Mouse (Mus musculus) brain, adult 2 months (tissue): ENCODE results near the gene Col11a2.

ENCODE experiments used
- DNase-seq: peaks from one replicate; pipeline ENCODE4 v3.0.0; 2011; ENCODE audit warnings: low read depth, low spot score

Gene Col11a2

DNA sequence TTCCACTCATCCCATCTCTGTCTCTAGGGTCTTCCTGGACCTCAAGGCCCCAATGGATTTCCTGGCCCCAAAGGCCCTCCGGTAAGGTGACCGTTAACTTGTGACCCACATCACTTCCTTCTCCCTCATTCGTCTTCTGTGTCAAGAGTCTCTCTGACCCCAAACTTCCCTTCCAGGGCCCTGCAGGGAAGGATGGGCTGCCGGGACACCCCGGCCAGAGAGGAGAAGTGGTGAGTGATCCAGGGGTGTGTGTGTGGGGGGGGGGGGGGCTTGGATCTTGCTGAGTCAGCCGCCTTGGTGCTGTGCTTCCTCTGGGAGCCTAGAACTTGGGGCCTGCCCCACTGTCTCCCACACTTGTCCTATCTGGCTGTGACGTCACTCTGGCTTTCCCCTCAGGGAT is 18.0 kb downstream of the Col11a2 start:
- no peak for DNase-seq

DNA sequence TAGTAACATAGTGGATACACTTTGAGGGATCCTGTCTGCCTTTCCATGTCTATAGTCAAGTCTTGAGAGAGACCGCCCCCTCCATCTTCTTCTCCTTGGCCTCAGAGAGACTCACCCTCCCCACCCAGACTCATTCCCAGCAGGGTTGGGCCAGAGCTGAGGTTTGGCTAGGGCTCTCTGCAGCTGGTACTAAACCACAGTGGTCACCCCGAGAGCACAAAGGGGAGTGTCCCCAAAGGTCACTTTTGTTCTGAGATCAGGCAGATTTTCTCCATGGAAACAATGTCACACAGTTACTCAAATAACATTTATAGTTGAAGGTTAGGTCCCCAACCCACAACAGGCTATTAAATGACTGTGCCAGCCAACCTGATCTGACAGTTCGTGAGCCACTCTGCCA is 29.6 kb downstream of the Col11a2 start:
- DNase-seq, result peak; percentile 8

DNA sequence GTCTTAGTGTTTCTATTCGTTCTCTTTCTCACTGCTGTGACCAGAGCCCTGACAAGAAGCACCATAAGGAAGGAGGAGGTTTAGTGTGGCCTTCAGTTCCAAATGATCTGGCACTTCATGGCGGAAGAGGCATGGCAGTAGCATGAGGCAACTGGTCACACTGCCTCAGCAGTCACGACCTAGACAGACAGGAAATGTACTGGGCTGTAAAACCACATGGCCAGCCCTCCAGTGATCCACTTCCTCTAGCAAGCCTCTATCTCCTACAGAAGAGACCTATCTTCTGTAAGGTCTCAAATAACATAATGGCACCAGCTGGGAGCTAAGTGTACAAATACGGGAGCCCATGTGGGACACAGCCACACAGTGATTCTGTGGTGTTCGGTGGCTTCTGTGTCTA is 32.9 kb downstream of the Col11a2 start:
- no peak for DNase-seq

DNA sequence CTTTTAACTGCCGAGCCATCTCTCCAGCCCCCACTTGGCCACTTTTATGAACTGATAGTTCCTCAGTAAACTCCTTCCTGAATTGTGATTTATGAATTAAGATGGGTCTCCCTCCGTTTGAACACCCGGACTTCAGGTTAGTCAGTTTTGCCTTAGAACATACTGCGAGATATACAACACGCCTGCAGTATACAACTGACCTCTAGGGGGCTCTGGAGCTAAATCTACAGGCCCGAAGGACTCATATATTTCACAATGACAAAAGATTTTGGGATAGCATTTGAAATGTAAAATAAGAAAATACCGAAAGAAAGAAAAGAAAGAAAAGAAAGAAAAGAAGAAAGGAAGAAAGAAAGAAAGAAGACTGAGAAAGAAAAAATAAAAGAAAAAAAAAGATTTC is 36.0 kb downstream of the Col11a2 start:
- peak; percentile 68 for DNase-seq

DNA sequence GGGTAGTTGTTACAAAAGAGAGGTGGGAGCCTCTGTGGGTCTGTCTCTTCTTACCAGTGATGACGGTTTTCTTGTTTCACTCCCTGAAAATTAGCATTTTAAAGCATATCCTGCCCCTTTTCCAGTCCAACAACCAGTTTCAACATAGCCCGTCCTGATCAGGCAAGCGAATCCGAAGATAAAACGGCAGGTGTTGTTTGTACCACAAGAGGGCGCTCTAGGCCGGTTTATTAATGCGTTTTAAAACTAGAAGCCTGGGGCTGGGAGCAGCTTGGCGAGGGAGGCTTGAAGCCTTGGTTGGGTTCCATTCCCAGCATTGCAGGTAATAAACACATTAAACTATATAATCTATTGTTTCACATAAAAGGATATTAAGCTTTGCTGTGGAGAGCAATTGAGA is 38.3 kb downstream of the Col11a2 start:
- peak; percentile 83 for DNase-seq

DNA sequence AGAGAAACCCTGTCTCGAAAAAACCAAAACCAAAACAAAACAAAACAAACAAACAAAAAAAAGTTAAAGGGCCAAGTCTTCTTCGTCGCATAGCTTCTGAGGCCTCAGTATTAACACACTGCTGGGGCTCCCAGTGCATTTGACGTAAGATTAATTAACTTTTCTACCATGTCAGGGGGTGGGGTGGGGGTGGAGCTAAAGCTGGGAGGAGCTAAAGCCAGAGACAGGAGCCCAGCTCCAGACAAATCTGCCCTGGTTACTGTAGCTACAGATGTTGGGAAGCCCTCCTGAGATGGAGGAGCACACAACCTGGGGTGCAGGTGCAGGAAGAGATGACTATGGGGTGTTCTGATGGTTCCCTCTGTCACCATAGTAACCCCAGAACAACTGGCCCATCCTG is 38.9 kb downstream of the Col11a2 start:
- no peak for DNase-seq

DNA sequence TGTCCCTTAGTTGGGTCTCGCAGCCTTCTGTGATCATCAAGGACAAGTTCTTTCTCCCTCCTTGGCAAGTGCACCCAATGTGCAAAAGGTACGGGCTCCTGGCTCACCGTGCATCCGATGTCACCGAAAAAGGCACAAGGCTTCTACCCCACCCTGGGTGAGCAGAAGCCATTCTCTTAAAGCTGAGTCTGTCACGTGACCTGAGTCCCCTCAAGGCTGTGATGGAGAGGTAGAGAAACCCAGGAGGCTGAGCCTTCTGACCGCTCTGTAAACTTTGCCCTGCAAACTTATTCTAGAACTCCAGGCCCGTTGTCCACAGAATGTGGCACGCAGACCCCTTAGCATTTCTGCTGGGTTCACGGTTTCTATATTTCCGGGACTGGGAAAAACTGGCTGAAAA is 39.8 kb downstream of the Col11a2 start:
- DNase-seq, result no peak

DNA sequence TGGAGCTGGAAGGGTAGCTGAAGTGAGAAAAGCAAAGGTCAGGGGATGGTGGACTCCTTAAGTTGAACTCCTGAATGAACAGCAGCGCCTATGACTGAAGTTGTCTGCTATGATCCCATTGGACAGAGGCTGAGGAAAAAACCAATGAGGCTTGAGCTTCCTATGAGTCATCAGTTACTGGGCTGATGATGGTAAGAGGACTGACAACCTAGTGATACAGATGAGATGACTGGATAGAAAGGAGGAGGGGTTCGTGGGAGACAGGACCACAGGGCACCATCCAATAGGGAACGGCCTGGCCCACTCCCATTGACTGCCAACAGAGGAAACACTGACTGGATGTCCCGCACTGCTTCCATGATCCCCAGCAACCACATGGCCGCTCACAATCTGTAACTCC is 40.4 kb downstream of the Col11a2 start:
- DNase-seq, result peak; percentile 91

DNA sequence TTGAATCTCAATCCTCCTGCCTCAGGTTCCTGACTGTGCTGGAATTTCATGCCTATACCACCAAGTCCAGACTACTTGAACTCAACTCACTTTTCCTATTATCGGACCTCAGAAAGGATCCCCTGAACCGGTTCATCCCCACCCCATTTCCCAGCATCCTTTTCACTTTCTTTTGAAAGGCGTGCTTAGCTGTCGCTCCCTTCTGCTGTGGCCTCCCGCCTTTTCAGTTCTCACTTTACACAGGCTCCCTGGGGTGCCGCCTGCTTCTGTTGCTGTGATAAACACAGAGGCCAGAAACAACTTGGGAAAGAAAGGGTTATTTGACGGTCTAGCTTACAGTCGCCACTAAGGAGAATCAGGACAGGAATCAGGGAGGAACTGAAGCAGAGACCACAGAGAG is 43.9 kb downstream of the Col11a2 start:
- no peak for DNase-seq

DNA sequence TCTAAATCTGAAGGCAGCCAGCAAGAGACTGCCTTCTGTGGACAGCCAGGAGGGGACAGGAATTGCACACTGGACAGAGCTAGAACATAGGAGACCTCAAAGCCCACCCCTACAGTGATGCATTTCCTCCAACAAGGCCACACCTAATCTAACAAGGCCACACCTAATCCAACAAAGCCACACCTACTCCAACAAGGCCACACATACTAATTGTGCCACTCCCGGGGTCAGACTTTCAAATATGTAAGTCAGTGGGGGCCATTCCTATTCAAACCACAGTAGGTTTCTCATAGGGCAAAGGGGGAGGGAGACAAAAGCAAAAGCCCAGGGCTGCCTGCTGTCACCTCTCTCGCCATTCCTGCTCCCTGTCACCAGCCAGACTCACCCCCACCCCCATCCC is 48.1 kb downstream of the Col11a2 start:
- DNase-seq, result no peak

DNA sequence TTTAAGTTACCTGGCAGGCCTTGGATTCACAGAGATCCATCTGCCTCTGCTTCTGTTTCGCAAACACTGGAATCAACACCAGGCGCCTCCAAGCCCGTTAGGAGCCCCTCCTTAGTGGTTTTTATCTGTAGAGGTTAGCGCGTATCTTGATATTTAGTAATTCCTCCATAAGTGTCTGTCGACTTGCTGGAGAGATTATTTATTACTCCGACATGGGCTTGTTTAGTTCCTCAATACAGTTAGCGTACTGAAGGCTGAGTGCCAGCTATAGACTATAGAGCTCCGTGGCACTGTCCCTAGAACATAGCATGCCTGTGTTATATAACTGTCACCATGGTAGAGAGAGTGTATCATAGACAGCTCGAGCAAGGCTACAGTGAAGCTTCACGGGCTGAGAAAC is 48.9 kb downstream of the Col11a2 start:
- DNase-seq, result no peak

DNA sequence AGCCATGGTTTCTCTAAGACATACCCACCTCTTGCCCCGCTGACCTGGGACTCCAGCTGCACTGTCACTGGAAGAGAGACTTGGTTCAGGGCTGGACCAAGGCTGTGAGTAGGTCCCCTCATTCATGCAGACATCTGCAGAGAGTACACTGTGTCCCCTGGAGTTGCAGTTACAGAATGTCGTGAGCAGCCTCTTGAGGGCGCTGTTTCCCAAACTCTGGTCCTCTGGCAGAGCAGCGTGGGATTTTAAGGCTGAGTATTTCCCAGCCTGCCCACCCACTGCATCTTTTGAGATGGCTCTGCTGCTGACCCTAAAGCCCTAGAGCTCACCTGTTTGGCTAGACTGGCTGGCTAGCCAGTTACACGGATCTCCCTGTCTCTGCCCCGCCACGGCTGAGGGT is 51.7 kb downstream of the Col11a2 start:
- DNase-seq, result peak; percentile 20

DNA sequence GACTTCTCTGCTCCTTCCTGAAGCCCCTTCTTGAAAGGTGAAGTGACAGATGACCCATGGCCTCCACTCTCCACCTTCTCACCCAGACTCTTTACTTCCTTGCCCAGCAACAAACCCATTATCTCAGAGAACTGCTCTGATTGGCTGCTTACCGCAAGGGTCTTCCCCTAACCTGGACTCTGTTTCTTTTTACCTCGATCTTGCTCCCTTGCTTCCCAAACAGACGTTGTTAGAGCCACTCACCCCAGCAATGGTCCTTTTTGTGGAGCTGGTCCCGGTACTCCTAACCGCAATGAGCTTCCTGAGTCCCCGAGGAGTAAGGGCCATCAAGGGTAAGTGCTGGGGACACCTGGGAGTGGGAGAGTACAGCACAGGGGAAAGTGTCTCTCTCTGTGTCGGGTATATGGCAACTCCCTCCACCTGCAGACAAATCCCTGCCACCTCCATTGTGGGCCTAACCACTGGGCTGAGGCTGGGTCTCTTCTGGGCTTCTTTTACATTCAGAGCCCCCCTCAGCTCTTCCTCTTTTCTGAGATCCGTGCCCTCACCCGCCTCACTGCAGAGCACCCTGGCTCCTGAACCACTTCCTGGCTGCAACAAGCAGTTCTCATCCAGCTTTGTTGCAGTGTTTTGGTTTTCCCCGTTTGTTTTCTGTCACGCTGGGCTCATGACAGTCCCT is 53.1 kb downstream of the Col11a2 start, which contains the start of gene H2-Oa:
H2-Oa (plus strand) TSS at position 144 of the 679 bp plus-strand sequence.
- no peak for DNase-seq

DNA sequence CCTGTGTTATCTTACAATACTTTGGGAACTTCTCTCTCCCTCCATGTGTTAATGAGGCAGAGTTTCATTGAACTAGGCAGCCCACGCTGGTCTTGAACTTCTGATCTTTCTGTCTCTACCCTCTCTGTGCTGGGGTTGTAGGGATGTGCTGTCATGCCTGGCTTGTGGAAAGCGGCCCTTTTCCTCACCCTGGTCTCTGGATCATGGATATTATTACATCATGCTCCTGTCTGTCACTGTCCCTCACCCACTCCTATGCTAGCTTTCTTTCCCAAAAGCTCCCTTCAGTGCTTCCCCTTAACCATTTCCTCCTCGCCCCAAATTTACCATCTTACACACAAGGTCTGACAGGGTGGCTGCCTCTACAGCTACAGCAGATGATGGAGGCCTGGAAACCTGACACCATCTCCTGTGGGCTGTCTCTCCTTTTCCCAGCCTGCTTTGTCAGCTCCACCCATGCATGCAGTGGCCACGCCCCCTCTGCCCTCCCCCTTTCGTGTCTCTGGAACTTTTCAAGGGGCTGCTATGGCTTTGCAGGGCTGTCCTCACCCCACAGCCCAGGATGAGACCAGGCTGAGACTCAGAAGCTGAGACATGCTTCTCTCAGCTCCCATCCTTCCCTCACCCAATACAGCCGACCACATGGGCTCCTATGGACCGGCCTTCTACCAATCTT is 54.1 kb downstream of the Col11a2 start:
- no peak for DNase-seq

DNA sequence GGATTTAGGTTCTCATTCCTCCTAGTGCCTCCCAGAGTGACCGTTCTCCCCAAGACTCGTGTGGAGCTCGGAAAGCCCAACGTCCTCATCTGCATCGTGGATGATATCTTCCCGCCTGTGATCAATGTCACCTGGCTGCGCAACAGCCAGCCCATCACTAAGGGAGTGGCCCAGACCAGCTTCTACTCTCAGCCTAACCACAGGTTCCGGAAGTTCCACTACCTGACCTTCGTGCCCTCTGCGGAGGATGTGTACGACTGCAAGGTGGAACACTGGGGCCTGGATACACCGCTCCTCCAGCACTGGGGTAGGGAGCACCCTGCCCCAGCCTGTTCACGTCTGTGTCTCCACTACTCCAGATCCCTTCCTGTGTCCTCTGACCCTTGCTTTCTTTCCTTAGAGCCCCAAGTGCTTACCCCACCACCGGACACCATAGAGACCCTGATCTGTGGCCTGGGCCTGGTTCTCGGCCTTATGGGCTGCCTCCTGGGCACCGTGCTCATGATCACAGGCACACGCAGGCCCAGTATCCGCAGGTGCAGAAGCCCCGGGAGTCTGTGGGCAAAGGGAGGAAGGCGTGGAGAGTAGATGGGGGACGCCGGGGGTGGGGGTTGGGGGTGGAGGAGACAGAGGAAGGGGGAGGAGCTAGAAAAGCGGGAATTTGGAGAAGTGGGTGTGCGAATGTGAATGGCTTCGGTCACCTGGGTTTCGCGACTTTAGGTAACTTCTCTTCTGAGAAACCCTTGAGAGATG is 55.2 kb downstream of the Col11a2 start:
- no peak for DNase-seq

DNA sequence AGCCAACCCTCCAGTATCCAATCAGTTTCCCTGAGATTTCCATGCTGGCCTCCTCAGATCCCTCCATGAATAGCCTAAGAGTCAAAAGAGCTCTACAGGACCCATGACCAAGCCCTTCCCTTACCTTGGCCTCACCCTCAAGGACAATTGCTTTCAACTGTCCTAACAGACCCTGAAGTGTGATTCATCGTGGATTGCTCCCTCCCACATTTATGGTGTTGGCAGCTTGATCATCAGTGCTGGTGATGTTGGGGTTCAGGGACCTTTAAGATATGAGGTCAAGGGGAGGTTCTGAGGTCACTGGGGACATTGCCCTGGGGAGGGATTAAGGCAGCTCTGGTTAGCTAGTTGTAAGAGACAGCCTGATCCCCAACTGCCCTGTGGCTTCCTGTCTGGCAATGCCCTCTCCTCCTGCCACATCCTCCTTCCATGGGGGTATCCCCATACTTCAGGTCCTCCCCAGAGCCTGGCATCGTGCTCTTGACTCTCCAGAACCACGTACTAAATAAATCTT is 57.3 kb downstream of the Col11a2 start:
- no peak for DNase-seq

DNA sequence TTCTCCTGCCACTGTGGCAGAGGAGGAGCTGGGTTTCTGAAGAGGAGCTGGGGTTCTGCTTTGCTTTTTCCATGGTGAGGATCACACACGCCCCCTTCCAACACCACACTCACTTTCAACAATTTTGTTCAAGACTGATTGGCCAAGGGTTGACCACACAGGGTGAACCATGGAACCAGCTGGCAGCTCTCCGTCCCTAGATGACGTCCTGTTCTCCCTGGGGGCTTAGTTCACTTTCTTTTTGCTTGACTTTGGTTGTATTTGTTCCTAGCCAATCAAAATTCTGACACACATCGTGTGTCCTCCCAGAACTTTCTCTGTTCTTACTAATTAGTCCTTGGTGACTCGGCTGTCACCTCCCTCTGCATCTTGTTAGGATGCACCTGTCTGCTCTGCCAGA is 58.0 kb downstream of the Col11a2 start:
- no peak for DNase-seq

DNA sequence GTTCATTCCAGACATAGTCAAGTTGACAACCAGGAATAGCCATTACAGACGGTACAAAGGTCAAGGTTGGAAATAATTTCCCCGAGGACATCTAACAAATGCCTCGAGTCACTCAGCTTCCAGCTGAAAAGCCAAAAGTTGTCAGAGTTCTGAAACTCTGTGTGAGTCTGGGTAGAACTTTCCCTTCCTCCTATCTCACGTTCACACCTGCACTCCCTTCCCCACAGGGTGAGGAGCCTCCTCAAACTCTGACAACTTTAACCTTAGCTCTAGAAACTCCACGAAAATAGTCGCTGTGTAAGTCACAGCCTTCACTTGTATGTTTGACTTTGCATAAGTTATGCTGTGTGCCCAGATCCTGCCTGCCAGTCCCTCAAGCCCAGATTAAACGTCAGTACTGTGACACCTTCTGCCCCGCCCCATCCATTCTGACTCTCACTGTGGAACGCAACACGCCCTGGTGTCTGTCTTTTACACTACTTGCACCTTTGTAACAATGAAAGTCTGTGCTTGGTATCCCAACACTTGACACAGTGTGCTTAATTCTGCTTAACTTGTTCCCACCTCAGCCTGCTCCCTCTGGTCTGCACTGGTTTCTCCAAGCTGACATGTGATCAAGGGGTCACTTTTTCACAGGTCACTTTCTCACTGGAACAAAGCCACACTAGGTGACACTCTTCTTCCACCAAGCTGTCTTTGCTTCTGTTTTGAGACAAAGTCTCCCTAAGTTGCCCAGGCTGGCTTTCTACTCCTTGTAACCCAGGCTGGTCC is 59.7 kb downstream of the Col11a2 start:
- DNase-seq, result no peak

DNA sequence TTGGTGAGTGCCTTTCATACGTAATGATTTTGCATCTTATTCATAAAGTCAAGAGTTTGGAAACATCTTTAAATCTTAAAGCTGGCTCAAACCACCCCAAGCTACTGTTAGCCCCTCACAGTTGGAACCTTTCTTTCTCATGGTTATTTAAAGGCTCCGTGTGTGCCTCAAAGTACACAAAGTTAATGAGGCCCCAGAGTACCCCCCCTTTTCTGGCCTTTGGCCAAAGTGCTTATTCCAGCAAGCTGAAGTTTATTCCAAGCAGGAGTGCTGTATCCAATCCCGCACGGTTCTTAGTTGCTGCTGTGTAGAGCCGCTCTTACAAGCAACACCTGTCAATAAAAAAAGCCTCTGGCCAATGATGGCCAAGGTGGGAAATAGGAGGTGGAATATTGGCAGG is 60.3 kb downstream of the Col11a2 start:
- no peak for DNase-seq

DNA sequence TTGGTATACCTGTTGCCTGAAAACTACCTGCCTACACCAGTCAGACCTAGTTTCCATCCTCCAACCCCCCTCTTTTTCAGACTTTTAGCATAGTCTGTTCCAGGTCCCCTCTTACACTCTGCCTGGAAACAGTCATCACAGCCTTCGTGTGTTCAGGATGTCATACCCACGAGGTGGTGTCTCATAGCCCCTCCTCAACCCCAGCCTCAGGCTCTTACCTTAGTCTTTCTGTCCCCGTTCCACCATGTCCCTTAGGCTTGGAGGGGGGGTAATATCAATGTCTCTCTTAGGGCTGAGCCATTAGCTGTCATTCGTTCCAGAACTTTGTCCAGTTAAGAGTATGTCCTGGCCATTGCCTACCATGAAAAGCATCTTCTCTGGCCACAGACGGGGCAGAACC is 61.9 kb downstream of the Col11a2 start:
- no peak for DNase-seq

DNA sequence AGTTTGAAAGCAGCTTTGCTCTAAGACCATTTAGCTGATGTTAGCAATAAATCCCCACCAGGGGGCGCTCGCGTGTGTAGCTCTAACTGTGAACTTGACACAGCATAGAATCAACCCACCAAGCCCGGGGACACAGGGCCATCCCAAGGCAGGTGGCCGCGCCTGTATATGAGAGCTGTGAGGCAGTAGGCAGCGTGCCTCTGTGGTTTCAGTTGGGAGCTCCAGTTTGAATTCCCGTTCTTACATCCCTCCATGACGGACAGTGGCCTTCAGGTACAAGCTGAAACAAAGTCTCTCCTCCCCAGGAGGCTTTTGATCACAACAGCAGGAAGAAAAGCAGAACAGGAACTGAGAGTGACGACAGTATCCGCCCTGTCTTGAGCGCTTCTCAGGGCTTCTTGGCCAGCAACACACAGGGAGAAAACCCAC is 62.4 kb downstream of the Col11a2 start:
- peak; percentile 92 for DNase-seq

DNA sequence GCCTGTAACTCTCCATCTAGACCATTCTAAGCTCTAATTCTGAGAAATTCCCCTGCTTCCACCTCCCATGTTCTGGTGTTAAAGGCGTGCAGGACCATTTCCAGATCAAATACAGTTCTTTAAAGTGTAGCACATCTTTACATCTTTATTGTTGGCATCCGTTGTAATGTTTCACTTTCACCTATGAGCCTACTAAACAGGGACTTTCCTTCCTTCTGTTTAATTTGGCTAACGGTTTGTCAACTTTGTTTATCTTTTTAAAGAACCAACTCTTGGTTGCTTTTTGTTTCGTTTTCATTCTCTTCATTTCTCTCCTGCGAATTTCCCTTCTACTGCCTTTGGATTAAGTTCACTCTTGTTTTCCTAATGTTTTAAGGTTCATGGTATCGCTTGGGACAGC is 63.6 kb downstream of the Col11a2 start:
- DNase-seq, result no peak
